Mouse (Mus musculus) cerebellum, adult 8-10 months (tissue): ENCODE data around the gene Fndc4.

Source experiments
- DNase-seq: peaks from one replicate; pipeline ENCODE4 v3.0.0; 2022

Gene Fndc4

GRCm38 (mm10) chr5:31295606-31296141, at the start of gene Fndc4:
Gene Fndc4 (minus strand): TSS chr5:31296080.
- DNase-seq = peak; percentile 58

- DNase-seq = peak; percentile 59
Measured at GRCm38 (mm10) chr5:31328255-31328654, 32.4 kb upstream of the Fndc4 start.

GRCm38 (mm10) chr5:31326850-31327249, 31.0 kb upstream of the Fndc4 start:
- no peak for DNase-seq

- DNase-seq = no peak
Measured at GRCm38 (mm10) chr5:31324085-31324484, 28.2 kb upstream of the Fndc4 start.

- no peak for DNase-seq
Measured at GRCm38 (mm10) chr5:31322776-31323175, 26.9 kb upstream of the Fndc4 start.

- DNase-seq = no peak
Measured at GRCm38 (mm10) chr5:31312806-31313205, 16.9 kb upstream of the Fndc4 start.

GRCm38 (mm10) chr5:31303093-31303492, 7.2 kb upstream of the Fndc4 start:
- no peak for DNase-seq

GRCm38 (mm10) chr5:31301866-31302265, 6.0 kb upstream of the Fndc4 start:
- no peak for DNase-seq

- DNase-seq = no peak
Measured at GRCm38 (mm10) chr5:31298486-31298885, 2.6 kb upstream of the Fndc4 start.

GRCm38 (mm10) chr5:31297981-31298380, 2.1 kb upstream of the Fndc4 start:
- DNase-seq = no peak

GRCm38 (mm10) chr5:31297047-31297757, 1.3 kb upstream of the Fndc4 start, which contains the start of gene Gckr:
Gene Gckr (plus strand): TSS chr5:31297443.
- DNase-seq = no peak

- DNase-seq = peak; percentile 33
Measured at GRCm38 (mm10) chr5:31294964-31295605, 795 bp downstream of the Fndc4 start.

GRCm38 (mm10) chr5:31291361-31291688, 4.6 kb downstream of the Fndc4 start:
- no peak for DNase-seq

- DNase-seq = peak; percentile 94
Measured at GRCm38 (mm10) chr5:31290521-31291360, 5.1 kb downstream of the Fndc4 start, which contains the start of gene Ift172. Gene Ift172 (minus strand): TSS chr5:31291116.

- no peak for DNase-seq
Measured at GRCm38 (mm10) chr5:31289626-31290230, 6.2 kb downstream of the Fndc4 start.

GRCm38 (mm10) chr5:31288655-31289054, 7.2 kb downstream of the Fndc4 start:
- DNase-seq = no peak

- DNase-seq = no peak
Measured at GRCm38 (mm10) chr5:31288225-31288624, 7.7 kb downstream of the Fndc4 start.

- no peak for DNase-seq
Measured at GRCm38 (mm10) chr5:31279245-31279988, 16.5 kb downstream of the Fndc4 start.

GRCm38 (mm10) chr5:31273018-31273417, 22.9 kb downstream of the Fndc4 start:
- DNase-seq = no peak

GRCm38 (mm10) chr5:31267686-31268085, 28.2 kb downstream of the Fndc4 start:
- DNase-seq = no peak

GRCm38 (mm10) chr5:31266101-31266500, 29.8 kb downstream of the Fndc4 start:
- DNase-seq = no peak

- DNase-seq = no peak
Measured at GRCm38 (mm10) chr5:31257616-31258015, 38.3 kb downstream of the Fndc4 start.
